Mouse (Mus musculus) T-helper 17 cell (primary cell): ENCODE data around the gene Atg16l2.

ENCODE experiments used
- in situ Hi-C, 2 experiments: fragments of 300-600 bp; cut with MboI, MseI; formaldehyde crosslinking; loops; 1 replicate in 1 of 2; 2 replicates in 1 of 2; pipeline ENCODE4 v1.15.1; 2025; ENCODE audit warnings: high pct_unique_total_duplicates in 2 of 2

The Atg16l2 gene

GRCm38 (mm10) chr7:101301881-101302456, at the start of gene Atg16l2:
Atg16l2 (minus strand) TSS chr7:101302251.
- in situ Hi-C loops, result no loop called here

DNA sequence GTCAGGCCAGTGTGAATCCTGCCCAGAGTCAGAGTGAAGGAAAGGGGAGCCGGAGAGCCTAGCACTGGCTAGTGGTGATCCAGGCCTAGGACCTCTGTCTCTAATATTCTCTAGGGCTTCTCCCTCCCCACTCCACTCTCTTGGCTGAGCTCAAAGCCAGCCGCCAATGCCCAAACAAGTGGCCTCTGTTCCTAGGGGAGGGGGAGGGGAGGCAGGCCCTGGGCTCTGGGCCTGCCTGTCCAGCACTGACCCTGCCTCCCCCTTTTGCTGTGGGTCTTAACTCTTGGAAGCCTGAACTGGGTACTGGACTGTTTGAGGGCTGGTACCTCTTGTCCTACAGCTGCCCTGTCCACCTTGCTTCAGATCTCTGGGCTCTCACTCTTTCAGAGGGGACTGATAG, 47.8 kb upstream of the Atg16l2 start:
- in situ Hi-C loops, result no loop called here

DNA sequence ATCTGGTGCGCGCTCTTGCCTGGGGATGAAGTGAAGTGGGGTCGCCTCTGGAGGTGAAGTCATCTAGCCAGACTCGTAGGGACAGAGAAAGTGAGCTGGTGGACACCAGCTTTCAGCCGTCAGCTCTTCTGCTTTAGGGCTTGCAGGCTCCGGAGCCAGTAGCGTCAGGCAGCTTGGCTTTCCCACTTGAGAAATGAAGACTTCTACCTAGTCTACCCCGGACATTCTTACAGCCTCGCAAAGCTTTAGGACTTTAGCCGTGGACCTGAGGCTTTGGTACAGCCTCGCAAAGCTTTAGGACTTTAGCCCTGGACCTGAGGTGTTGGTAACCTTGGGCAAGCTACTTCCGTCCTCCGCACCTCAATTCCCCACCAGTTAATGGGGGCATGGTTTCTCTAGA, 46.3 kb upstream of the Atg16l2 start:
- in situ Hi-C loops, result no loop called here

DNA sequence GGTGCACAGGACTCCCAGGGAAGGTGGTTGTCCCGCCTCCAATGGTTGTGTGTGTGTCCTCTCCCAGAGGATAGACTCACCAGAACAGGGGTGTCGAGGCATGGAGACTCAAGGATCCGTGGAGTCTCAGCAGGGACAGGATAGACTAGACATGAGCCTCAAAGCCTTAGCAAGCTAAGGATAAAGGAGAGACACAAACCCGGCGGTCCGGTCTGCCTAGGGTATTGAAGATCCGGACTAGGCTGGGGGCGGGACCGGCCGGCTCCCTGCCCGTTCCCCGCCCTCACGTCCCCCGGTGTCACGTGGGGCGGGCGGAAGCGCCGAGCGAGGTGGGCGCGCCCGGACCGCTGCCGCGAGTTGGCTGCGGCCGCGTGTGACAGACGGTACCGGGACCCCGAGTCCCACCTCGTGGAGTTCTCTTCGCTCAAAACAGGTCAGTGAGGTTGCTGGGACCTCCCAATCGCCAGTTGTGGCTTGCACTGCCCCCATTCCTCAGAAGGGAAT, 45.8 kb upstream of the Atg16l2 start, which contains the start of gene Arap1:
Gene Arap1, plus strand, starts transcription at position 301 of the 504 bp plus-strand sequence.
- in situ Hi-C loops, result no loop called here

DNA sequence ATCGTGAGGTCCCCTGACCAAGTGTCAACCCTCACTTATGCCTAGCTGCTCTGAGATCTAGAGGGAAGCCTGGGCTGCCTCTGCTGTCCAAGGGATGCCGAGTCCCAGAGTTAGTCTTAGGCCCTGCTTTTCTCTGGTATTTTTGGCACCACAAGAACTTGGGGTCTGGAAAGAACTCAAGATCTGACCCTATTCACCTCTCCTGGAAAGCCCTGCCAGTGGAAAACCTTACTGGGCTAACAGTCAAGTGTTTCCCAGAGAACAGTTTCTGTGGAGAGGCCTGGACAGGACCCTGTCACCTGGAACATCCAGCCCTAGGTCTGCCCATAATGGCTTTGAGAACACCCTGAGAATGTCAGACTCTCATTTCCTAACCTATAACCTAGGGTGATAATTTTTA, 44.9 kb upstream of the Atg16l2 start:
- in situ Hi-C loops, result no loop called here

DNA sequence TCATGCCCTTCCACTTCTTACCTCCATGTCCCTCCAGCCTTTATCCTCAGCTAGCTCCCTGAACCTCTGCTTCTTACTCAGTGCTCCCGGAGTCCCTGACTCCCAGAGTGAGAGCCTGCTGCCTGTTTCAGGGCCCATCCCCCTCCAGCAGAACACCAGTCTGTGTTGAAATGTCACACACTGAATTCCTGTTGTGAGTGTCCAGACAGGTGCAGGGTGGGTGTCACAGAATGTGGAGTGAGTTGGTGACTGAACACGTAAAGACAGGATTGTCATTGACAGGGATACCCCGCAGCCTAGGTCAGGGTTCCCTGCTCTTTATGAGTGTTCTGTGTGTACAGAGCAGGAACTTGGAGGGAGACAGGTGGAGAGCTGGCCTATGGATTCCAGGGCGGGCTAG, 42.8 kb upstream of the Atg16l2 start:
- in situ Hi-C loops, result no loop called here

DNA sequence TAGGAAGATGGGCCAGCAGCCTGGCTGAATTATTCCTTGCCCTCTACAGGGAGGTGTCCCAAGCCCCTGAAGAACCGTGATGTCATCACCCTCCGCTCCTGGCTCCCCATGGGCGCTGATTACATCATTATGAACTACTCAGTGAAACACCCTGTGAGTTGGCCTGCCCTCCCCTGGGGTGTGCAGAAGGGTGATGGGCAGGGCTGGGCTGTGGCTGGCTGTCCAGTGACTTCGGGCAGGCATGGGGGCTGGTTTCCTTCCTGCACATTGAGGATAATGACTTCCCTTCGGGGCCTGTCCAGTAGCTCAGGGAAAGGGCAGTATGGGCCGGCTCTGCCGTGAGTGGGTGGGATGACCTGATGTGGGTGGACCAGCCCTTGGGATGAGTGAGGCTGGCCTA, 41.1 kb upstream of the Atg16l2 start:
- in situ Hi-C loops, result no loop called here

DNA sequence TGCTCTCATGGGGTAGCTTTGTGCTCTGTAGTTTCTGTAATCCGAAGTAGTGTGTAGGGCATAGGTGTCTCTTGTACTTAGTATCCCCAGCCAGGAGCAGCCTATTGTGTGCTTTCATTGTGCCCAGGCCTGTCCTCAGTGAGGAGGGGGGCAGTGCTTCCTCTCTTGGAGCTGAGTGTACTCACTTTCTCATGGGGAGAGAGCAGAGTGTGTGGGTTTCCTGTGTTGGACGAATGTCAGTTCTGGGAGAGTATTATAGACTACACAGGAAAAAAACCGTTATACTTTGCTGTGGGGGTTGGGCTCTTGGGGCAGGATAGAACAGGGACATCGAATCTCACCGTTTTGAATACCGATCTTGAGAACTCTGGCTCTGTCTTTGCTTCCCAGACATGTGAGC, 39.4 kb upstream of the Atg16l2 start:
- in situ Hi-C loops, result no loop called here

DNA sequence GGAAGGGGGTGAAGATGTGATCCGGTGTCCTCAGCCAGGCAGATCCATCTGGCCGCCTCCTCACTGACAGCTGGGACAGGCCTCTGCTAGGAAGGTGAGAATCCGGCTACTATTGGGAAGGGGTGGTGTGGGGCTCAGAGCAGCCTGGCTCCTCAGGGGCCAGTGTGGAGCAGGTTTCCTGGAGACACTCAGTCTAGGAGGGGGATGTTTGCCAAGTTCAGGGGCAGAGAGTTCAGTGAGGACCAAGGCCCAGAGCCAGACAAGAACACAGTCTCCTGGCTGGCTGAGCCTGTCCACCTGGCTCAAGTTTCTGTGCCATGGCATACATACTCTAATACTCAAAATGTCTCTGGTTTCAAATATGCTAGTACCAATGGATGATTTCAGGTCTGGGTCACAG, 35.4 kb upstream of the Atg16l2 start:
- in situ Hi-C loops, result no loop called here

GRCm38 (mm10) chr7:101336686-101337085, 34.6 kb upstream of the Atg16l2 start:
- in situ Hi-C loops, result no loop called here

DNA sequence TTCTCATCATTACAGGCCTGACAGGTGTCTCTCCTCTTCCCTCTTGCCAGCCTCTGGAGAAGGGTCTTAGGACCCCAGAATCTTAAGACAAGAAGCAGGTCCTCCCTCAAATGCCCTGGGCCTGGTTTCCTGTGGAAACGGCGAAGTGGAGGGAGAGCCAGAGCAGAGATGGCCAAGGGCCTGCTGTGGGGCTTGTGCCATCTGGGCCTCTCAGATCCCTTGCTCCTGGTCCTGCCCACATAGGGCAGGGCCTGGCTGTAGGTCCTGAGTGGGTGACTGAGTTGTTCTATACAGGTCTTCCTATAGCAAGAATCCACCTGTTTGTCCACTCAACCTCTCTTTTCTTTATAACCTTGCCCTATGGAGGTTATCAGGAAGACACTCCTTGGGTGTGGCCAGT, 33.2 kb upstream of the Atg16l2 start:
- in situ Hi-C loops, result no loop called here

- in situ Hi-C loops, result no loop called here
These were observed 30.2 kb upstream of the Atg16l2 start for GRCm38 (mm10) chr7:101332045-101332831.

GRCm38 (mm10) chr7:101330841-101331173, 28.8 kb upstream of the Atg16l2 start:
- in situ Hi-C loops, result no loop called here

DNA sequence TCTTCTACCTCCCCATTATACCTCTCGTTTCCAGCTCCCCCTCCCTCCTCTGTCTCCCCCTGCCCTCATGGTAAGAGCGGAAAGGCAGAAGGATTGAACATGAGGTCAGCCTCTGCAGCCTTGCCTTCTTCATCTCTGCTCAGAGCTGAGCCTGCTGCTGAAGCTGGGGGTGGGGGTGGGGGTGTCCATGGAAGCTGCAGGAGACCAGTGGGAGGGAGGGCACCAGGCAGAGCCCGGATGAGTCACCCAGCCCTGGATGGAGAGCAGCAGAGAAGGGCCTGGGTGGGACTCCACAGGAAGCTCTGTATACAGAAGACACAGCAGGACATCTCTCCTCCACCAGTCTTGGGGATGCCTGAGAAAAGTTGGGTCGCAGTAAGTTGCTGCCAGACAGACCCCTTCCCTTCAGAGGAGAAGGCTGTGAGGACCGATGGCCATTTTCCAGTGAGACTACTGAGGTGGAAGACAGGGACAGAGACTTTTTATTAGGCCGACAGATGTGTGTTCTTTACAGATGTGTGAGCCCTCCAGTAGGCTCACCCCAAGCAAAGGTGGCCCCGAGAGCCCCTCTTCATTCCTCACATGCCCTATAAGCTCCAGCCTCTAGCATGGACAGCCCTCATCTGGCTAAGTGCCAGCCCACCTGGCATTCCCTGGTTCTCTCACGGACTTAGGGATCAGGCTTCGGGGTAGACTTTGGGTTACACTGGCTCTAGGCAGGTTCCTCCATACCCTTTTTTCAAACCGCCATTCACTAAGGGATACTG, 28.2 kb upstream of the Atg16l2 start:
- in situ Hi-C loops, result no loop called here

DNA sequence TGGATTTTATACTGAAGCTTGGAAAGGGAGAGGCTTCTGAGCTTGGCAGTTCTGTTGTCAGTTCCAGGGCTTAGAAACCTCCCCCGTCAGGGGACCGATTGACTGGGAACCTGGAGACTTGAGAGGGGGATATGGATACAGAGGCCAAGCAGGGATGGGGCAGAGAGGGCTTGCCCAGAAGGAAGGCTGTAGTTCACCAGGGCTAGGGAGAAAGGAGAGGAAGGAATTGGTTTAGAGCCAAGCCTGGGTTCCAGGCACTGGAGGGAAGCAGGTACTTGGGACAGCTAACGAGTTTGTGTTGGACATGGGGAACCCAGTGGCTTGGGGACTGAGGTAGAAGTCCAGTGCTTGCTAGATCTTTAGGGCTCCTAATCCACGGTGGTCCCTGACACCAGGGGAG, 27.6 kb upstream of the Atg16l2 start:
- in situ Hi-C loops, result no loop called here

DNA sequence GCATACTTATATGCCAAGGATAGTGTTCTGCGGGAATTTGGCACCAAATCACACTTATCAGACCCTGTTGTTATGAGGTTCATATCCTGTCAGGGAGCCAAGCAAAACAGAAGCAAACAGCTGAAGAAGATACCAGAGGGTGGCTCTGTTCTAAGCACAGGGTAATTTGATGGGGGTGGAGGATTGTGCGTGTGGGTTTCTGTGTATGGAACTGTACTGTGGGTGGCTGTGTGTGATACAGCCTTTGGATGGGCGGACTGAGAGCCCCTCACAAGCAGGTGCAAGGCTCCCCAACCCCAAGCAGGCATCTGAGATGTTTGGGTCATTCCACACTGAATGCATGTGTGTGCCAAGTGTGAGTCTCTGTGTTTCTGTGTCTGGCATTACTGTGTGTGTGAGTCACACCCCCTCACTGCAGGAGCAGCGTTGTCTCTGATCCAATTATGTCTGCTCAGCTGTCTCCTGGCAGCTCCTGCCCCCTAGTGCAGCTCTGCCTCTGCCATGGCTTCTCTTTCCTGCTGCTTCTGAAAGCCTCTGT, 26.6 kb upstream of the Atg16l2 start:
- in situ Hi-C loops, result no loop called here

DNA sequence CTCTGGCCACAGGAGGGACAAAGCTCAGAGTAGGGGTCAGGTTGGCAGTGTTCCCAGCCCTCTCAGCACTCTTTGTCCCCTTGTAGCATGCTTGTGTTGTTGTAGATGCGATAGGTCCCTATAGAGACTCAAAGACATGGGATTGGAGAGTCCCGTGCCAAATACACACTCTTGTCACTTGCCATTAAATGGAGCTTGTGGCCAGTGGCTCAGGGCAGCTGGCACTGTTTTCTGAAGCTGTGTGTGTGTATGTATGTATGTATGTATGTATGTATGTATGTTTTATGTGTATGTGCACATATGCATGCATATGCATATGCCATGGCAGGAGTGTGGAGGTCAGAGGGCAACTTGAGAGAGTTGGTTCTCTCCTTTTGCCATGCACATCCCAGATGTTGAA, 25.7 kb upstream of the Atg16l2 start:
- in situ Hi-C loops, result no loop called here

DNA sequence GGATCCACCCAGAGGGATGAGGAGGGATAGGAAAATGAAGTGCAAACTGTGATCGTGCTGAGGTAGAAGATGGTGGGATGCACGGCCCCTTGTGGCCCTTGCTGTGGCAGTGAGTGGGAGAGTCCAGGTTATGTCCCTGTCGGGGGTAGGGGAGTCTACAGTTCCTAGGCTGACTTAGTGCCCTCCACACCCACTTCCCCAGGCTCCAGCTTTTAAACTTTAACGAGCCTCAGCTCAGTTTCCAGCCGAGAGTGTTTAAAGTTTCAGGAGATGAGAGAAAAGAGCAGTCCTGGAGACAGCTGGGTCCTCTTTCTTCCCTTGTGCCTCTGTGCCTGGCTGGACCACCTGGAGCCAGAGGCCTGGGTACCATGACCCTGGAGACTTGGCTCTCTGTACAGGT, 25.2 kb upstream of the Atg16l2 start:
- in situ Hi-C loops, result no loop called here

GRCm38 (mm10) chr7:101326006-101326405, 24.0 kb upstream of the Atg16l2 start:
- in situ Hi-C loops, result no loop called here

- in situ Hi-C loops, result no loop called here
These were observed 22.3 kb upstream of the Atg16l2 start for GRCm38 (mm10) chr7:101324142-101324962.

DNA sequence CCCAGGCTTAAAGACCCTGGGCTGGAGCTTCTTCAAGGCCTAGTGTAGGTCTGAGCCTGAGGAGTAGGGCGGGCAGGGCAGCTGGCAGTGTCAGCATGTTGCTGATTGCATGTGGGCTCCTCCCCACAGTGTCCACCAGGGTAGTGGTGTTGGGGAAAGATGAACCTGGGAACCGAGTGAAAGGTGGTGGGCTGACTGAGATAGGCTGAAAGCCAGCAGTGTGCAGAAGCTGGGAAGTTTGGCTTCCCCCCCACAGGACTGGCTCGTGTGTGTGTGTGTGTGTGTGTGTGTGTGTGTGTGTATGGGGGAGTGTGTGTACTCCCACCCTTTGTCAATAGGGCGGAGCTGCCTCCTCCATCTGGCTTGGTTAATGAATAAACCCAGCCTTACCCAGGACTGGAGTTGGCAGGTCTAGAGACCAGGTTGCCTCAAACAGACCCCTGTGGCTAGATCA, 21.1 kb upstream of the Atg16l2 start:
- in situ Hi-C loops, result no loop called here
